Mouse (Mus musculus) monocyte, adult 2 months (primary cell): Measurements from ENCODE around the gene Ccl24.
A peak's percentile ranks its signal among the peaks of the same experiment; 100 is the strongest.

Experiments used
- DNase-seq, 2 experiments: peaks; one replicate each; pipeline ENCODE4 v3.0.0; 2022; ENCODE audit warnings: low spot score in 2 of 2, low read depth in 1 of 2

The Ccl24 gene

DNA sequence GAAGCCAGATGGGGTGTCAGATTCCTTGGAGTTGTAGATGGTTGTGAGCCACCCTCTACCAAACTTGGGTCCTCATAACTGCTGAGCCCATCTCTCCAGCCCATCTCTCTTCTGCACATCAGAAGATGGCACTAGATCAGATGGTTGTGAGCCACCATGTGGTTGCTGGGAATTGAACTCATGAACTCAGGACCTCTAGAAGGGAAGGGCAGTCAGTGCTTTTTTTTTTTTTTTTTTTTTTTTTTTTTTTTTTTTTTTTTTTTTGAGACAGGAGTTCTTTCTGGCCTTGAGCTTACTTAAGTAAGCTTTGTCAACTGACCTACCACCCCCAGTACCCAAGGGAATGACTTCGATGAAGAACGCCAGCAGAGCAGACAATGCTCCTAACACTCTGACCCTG is 24.9 kb downstream of the Ccl24 start:
- DNase-seq: no peak

DNA sequence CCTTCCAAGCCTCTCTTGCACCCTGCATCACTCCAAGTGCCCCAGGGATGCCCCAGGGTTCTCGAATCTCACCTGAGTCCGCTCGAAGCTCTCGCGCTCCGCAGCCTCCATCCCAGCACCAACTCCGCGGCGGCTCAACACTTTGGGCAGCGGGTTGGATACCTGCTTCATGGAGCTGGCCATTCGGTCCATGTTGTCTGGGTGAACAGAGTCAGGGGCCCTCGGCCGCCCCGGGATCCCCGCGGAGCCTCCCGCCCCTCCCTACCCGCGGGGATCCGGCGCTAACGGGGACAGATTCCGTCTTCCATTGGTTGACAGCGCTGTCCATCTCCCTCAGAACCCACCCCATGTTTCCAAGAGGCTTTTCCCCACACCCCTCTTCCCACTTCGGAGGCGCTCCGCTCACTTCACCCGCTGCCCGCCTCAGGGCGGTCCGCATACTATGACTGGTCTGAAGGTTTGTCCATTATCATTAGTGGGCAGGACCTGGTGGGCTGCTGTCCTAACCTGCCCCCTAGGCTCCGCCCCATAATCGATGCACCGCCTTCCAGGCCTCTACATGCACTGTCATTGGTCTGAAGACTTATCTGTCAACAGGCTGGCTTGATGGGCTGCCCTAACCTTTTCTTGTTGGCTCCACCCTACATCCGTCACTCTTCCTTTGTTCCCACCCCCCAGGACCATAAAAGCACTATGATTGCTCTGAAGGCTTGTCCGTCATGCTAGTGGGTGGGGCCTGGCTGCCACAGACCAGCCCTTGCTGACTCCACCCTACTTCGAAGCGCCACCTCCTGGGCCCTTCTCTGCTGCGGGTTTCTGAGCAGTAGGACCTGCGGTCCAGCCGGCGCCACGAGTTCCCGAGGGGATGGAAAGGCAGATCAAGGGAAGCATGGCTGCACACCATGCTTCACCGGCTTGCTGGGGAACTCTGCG is 27.7 kb downstream of the Ccl24 start, which contains the start of gene Hip1:
Gene Hip1, minus strand, starts transcription at position 256 of the 933 bp plus-strand sequence.
- DNase-seq: peak; percentile 96

DNA sequence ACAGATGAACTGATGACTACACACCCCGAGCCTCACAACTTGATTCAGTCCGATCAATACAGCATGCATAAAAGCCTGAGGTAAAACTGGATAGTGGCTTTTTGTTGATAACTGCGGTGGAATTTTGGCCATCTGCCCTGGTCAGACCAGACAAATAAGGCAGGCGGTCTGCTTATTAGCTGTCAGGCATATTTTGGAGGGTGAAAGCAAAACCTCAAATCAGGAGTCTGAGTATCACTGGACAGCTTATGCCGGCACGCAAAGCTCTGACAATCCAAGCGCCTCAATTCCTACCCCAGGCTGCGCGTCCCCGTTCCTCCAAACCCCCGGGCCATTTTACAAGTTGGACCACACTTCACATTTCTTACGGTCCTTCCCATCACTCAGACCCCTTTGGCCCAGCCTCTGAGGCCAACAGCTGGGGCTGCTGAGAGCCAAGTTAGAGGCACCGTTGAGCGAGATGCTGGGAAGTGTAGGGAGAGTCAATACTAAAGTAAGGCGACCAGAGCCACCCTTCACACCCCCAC is 28.8 kb downstream of the Ccl24 start:
- no peak for DNase-seq

DNA sequence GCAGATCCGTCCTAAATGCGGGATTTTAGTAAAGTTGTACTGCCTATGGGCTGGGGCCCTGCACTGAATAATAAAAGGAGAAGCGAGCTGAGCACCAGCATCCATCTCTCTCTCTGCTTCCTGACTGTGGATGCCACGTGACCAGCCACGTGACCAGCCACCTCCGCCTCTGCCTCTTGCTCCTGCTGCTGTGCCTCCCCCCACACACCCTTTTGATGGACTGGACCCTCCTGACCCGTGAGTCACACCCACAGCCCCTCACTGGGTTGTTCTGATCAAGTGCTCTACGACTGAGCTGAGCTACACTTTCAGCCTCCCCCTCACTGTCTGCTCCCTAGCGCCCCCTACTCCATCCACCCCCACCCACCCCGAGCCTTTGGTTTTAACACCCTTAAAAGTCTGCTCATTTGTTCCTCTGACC is 35.0 kb downstream of the Ccl24 start:
- peak; percentile 31 to 41 for DNase-seq

DNA sequence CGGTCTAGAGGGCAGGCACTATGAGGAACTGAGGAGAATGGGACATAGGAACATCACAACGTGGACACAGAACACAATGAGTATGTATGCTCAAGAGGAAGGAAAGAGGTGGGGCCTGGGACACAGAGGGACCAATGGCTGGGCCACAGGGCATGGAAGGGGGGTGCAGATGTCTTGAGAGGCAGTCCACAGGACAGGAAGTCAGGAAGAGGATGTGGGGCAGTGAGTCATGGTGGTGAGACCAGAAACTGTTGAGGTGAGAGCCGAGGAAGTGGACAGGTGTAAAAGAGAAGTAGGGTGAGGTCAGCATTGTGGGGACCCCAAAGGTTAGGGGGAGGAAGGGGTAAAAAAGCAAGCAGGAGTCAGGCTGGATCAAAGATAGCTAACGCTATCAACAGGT is 35.5 kb downstream of the Ccl24 start:
- DNase-seq: peak; percentile 46 to 50

DNA sequence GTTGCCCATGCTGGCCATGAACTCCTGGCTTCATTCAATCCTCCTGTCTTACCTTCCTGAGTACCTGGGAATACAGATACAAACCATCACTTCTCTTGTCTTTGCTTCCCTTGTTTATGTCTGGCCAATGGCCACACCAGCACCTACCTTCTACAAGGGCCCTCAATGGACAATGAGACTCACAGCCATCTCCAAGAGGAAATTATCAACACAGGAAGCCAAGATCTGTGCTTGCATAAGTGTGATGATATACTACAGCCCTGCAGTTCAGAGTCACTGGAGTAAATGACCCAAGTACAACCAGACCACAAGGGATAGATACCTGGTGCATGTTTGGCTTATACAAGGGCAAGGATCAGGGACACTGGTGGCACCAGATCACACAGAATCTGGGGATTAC is 37.0 kb downstream of the Ccl24 start:
- no peak for DNase-seq

DNA sequence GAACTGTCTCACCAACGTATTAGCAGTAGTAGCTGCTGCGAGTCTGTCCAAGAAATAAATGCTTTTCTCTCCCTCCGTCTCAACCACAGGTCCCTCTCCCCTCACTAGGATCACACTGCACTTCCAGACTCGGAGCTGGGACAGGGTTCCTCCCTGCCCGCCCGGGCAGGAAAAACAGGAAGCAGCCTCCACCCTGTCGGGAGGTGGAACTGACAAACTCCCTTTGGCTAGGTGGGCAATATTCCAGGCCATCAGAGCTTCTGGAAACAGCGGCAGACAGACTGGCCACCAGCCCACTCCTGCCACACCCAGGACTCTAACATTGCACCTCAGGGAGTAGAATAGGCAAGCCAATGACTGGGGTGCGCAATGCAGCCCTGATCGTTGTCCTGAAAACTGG is 39.4 kb downstream of the Ccl24 start:
- DNase-seq: no peak

DNA sequence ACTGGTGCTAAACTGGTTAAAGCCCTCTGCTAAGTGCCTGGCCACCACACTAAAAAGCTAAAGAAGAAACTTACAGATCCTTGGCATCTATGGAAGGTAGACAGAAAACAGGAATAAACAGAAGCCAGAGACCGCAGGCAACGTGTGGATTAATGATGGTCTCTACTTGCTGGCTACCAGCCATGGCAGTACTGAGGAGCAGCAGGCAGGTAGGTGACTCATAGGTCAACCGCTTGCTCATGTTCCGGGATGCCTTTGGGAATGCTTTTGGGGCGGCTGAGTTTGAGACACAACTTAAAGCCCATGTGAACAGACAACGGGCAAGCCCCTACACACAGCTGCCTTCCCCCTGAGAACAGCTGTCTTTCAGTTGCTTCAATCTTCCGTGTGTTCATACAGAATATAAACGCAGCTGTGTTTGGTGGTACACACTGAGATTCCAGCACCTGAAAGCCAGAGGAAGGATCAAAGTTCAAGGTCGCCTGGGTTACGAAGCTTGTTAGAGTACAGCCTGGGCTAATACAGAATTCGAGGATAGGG is 41.5 kb downstream of the Ccl24 start:
- no peak for DNase-seq

DNA sequence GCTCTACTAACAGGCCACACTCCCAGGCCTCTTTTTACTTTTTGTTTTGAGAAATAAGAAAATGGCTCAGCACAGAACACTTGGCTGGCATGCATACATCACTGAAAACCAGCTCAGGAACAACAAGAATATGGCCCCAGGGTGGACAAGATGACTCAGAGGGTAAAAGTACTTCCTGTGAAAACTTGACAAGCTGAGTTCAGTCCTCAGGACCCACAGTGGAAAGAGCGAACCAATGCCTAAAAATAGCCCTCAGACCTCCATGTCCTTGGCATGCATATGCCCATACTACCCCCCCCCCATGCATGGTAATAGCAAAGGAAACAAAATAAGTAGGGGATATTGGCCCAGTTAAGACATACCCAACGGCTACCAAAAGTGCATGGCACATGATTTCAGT is 42.9 kb downstream of the Ccl24 start:
- no peak for DNase-seq

DNA sequence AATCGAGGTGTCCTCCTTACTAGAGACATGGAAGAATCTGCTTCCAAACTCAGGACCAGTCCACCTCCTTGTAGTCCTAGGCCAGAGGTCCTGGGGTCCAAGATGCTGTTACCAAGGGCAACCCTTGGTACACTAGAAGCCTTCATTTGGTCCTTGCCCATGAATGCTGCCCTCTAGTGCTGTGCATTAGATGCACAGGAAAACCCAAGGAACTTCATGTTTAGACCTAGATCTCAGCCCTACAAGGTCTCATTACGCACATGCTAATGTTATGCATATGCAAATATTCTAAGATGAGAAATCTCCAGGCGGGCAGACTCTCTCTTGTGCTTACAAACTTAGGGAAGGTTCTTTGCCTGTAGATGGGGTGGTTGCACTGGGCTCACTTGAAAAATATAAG is 43.5 kb downstream of the Ccl24 start:
- no peak for DNase-seq

DNA sequence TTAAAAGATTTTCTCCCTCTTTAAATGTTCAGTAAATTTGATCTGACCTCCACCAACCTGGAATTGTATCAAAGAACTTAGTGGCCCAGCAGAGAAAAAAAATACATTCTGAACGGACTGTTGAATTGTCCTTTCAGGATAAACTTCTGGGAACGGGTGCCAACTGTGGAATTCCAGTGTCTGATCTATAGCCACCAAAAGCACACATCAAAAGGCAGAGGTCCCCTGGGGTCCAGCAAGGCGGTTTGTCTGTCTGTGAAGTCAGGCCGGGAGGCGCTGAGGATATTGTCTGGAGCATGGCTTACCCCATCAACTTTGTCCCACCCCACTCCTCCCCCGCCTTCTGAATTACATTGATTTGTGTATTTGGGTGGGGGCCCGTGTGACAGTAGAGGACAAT is 44.9 kb downstream of the Ccl24 start:
- no peak for DNase-seq

DNA sequence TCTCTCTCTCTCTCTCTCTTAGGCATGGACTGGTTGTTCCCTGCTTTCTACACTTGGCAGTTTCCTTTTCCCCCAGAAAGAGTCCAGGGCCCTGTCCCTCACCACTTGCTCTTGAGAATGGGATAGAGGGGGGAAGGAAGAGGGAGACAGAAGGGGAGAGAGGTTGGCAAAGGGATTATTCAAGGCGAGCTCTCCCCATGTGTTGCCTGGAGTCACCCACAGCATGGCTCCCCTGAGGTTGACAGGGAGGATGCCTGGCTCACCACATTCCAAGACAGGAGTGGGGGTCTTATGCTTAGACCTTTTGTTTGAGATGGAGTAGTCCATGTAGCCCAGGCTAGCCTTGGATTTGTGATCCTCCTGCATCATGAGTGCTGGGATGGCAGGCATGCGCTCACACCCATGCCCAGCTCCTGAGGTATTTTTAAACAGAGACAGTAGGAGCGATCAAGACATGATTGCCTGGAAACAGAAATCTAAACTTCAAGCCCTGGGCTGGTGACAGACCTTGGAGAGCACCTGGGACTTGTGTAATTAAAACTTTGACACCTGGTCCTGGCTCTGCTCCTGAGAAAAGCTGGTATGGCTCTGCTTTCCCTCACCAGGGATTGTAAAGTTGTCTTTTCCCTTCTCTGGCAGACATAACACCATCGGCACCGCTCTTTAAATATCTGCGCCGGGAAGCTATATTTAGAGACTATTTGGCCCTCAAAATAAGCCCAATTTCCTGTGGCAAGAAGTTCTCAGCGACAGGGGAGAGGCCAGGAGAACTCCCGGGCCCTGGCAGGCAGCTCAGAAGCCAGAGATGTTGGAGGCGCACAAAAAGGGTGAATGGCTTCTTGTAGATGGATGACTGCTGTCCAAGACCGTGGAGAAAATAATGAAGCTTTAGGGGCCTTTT is 47.9 kb downstream of the Ccl24 start:
- no peak for DNase-seq

DNA sequence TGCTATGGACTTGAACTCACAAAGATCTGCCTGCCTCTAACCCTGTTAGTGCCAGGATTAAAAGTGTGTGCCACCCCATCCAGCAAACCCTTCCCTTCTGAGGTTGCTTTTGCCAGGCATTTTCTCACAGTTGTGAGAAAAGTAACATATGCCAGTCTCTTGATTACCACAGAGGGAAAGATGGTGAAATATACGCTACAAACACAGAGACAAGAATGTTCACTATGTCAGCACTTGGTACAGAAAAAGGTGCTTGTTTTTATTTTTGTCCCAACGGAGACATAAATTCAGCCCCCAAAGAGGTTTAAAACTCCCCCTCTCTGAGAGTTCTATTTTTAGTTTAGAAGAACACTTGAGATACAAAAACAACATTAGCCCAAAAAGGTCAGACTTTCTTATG is 48.8 kb downstream of the Ccl24 start:
- DNase-seq: no peak

DNA sequence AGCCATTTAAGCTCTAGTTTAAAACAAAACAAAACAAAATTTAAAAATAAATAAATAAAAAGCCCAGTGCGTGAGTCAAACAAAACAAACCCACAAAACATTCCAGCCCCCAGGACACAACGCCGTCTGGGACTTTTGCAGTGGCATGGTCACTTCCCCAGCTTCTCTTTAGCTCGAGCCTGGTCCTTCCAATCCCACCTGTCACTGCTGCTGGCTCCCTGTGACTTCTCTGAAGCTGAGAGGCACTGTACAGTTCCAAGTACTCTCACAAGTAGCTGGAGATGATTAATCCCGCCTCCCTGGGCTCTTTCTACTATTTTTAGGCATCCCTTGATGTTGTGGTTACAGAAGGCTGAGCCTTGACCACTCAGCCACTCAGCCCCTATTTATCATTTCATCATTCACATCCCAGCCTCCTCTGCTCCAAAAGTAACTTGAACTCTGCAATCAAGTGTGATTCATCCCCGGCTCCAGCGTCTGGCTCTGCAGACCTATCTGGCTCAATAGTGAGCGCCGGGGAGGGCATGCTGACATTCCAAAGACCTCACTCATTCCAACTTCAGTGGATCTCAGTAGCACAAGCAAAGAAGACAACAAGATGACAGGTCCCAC is 50.6 kb downstream of the Ccl24 start:
- no peak for DNase-seq
